Mouse (Mus musculus) small intestine, adult 2 months (tissue): ENCODE results near the gene Akt2. TPM values are rescaled to one million over a fixed set of nuclear protein-coding genes. Genes with fewer than 3 reads are reported as not detected.

Experiments used
- H3K27ac ChIP-seq: fragments of 200-500 bp; 2 replicates; pipeline ENCODE4 v1.5.1; 2012; ENCODE audit warnings: low read depth, low read length, control low read depth, inconsistent platforms; ENCODE audit not compliant: insufficient read depth
- H3K27me3 ChIP-seq: fragments of 200-500 bp; 2 replicates; pipeline ENCODE4 v1.6.1; 2012; ENCODE audit warnings: mild to moderate bottlenecking, moderate library complexity, low read length, inconsistent platforms; ENCODE audit not compliant: control insufficient read depth, insufficient read depth
- H3K36me3 ChIP-seq: fragments of 200-500 bp; 2 replicates; pipeline ENCODE4 v1.6.1; 2012; ENCODE audit warnings: mild to moderate bottlenecking, low read length, control low read depth, inconsistent platforms; ENCODE audit not compliant: control insufficient read depth, insufficient read depth
- H3K4me1 ChIP-seq: fragments of 200-500 bp; 2 replicates; pipeline ENCODE4 v1.6.1; 2012; ENCODE audit warnings: low read length, inconsistent platforms, mixed read lengths; ENCODE audit not compliant: control insufficient read depth, insufficient read depth, insufficient read length
- H3K4me3 ChIP-seq: fragments of 200-500 bp; 2 replicates; pipeline ENCODE4 v1.5.1; 2012; ENCODE audit warnings: low read depth, mild to moderate bottlenecking, control low read depth, inconsistent platforms, low read length, moderate library complexity
- CTCF ChIP-seq: fragments of 200-500 bp; IDR thresholded peaks from 2 replicates; pipeline ENCODE4 v1.5.1; 2012; ENCODE audit warnings: low read depth, mild to moderate bottlenecking, control low read depth, inconsistent platforms, low read length, moderate library complexity, mixed read lengths; ENCODE audit not compliant: insufficient replicate concordance, insufficient read length; ENCODE audit errors: extremely low read depth
- POLR2A ChIP-seq: fragments of 200-500 bp; IDR thresholded peaks from 2 replicates; pipeline ENCODE4 v1.6.1; 2012; ENCODE audit warnings: low read depth, mild to moderate bottlenecking, control low read depth, inconsistent platforms, low read length, moderate library complexity
- WGBS: fragments of 180-500 bp; shearing (Covaris S2); methylation state at CpG from one replicate; pipeline ENCODE4 v1.1.7; 2018; 5-methylcytosine and 5-hydroxymethylcytosine counted together
- polyA plus RNA-seq: library from polyadenylated mRNA; depleted of rRNA; stranded (reverse); fragments of >200 nt; gene quantifications from 2 replicates; pipeline ENCODE4 v1.2.3, GENCODE M21; 2012; rRNA removed

The Akt2 gene
- polyA plus RNA-seq, 1 experiment, result 34.1 TPM

DNA sequence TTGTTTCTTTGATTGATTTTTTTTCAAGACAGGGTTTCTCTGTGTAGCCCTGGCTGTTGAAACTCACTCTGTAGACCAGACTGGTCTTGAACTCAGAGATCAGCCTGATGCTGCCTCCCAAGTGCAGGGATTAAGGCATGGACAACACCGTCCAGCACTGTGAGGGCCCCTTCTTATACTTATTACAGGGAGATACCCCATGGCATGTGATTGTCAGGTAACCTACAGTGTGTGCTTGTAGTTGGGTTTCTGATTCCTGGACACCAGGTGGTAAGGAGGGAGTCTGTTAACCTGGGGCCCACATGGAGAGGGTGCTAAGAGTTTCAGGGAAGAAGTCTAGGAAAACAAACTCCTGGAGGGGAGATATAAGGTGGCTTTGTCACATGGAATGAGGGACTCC, 95.7 kb downstream of the Akt2 start:
- WGBS, result 89% methylated on average over 1 of the region's 1 CpGs
- TF ChIP-seq CTCF, result no peak
- no peak for TF ChIP-seq POLR2A
- no peaks in the 10 kb centered on the region for H3K36me3 ChIP-seq

DNA sequence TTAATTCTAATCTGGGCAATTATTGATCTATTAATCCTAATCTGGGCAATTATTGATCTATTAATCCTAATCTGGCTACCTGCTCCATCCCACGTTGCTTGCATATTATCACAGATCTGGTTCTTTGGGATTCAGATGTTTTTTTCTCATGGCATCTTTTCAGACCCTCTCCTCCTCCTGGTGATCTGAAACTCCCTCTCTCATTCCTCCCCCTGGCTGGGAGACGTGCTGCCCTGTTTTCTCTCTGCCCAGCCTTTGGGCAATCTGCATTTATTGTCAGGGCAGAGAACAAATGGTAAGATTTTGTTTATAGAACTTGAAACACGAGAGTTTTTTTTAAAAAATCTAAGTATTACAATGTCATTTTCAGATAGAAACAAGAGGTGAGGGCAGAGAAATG, 96.5 kb downstream of the Akt2 start:
- 52% methylated on average over 3 of the region's 3 CpGs for whole genome bisulfite sequencing
- no peak for TF ChIP-seq POLR2A
- TF ChIP-seq CTCF, result no peak
- no peak overlapping the region for H3K4me3 ChIP-seq

More for the DNA sequence above, 95.7 kb downstream of the Akt2 start:
- Histone ChIP-seq H3K4me1 (peaks cover 4% of the 10 kb centered on the region; the same call in 1 of the 2 replicates), H3K4me3 (no peak overlapping the region), H3K27ac (no peak overlapping the region), H3K27me3 (no peaks in the 10 kb centered on the region)

DNA sequence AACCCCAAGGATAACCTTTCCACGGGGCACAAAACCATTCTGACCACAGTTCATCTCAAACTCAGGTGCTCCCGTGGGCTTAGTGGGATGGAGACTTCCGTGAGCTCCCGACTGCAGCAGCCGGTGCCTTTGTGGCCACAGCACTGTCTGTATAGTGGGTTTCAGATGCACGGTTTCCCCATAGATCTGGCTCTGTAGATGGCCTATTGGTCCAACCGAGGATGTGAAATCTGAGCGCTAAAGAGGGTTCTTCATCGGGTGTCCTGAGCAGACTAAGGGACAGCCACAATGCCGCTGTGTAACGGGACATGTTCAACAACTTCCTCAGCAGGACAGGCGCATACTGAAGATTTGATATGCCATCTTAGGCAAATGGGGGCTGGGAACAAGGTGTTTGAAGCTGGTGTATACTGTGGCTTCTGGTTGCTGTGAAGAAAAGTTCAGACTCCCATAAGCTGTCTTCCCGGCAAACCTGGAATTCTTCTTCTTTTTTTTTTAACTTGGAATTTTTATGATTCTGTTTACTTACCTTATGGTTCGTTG, 97.0 kb downstream of the Akt2 start:
- Histone ChIP-seq H3K4me1 (peaks cover 4% of the 10 kb centered on the region; the same call in 1 of the 2 replicates), H3K27me3 (no peaks in the 10 kb centered on the region), H3K36me3 (no peaks in the 10 kb centered on the region), H3K4me3 (peak overlapping the region; percentile 5; the same call in 1 of the 2 replicates), H3K27ac (no peak overlapping the region)
- TF ChIP-seq POLR2A (no peak), CTCF (no peak)
- 15% methylated on average over 14 of the region's 14 CpGs for WGBS

More for the DNA sequence above, 96.5 kb downstream of the Akt2 start:
- Histone ChIP-seq H3K36me3 (no peaks in the 10 kb centered on the region), H3K27ac (no peak overlapping the region), H3K4me1 (peaks cover 4% of the 10 kb centered on the region; the same call in 1 of the 2 replicates), H3K27me3 (no peaks in the 10 kb centered on the region)

DNA sequence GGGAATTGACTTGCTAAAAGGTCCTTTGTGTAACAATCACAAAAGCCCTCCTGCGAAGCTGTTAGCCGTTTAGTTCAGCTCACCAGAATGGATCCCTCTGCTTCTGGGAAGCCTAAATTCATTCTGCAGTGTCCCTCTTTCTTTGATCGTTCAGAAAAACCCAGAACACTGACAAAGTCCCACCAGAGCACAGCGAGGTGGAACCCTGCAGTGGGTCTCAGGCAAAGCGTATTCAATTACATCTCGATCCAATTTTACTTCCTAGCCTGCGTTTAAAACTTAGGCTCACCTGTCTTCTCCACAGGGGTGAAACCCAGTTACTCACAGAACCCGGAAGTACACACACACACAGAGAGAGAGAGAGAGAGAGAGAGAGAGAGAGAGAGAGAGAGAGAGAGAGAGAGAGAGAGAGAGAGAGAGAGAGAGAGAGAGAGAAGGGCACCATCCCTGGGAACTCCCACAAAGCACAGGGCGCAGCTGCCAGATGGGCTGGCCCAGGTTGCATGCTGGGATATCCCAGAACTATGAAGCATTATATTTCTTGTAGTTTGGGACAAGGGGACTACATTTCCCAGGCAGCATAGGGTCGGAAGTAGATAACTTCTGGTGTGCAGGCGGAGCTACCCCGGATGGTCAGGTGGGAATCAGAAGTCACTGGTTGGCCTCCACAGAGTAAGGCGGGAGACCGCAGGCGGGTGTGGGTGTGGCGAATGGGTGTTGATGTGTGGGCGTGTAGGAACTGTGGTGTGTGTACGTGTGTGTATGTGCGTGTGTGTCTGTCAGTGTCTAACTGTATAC, 97.7 kb downstream of the Akt2 start, which contains the start of gene Zfp607b:
Zfp607b (plus strand) TSS at position 526 of the 798 bp plus-strand sequence.
- Histone ChIP-seq H3K27ac (peak within 1 kb of the TSS; percentile 24; the same call in 1 of the 2 replicates), H3K4me1 (peaks cover 4% of the 10 kb centered on the region; the same call in 1 of the 2 replicates), H3K36me3 (no peaks in the 10 kb centered on the region), H3K4me3 (peak within 1 kb of the TSS; percentile 60), H3K27me3 (no peaks in the 10 kb centered on the region)
- TF ChIP-seq CTCF, result no peak
- TF ChIP-seq POLR2A, result peak; percentile 17; the same call in 1 of the 2 replicates
- under 1% methylated on average over 19 of the region's 19 CpGs for WGBS

Other genes starting within 250 kb of the Akt2 start
- 62.1 and 115 TPM in 2 replicates for gene Shkbp1, start 235.5 kb upstream of the Akt2 start, polyA plus RNA-seq
- gene Gm20479, start 234.1 kb upstream of the Akt2 start, polyA plus RNA-seq, result not detected in 2 replicates
- gene Sptbn4, start 143.9 kb upstream of the Akt2 start, polyA plus RNA-seq, result 0.19 and 0.28 TPM in 2 replicates
- gene Blvrb, start 143.6 kb upstream of the Akt2 start, polyA plus RNA-seq, result 79.1 and 142 TPM in 2 replicates
- 5.3 and 12.8 TPM in 2 replicates for gene Sertad3, start 117.8 kb upstream of the Akt2 start, polyA plus RNA-seq
- gene Sertad1, start 104.6 kb upstream of the Akt2 start, polyA plus RNA-seq, result 47.2 and 156 TPM in 2 replicates
- gene Prx, start 92.2 kb upstream of the Akt2 start, polyA plus RNA-seq, result 0.37 and 0.68 TPM in 2 replicates
- 0.43 and 0.72 TPM in 2 replicates for gene Hipk4, start 68.3 kb upstream of the Akt2 start, polyA plus RNA-seq
- gene Pld3, start 38.3 kb upstream of the Akt2 start, polyA plus RNA-seq, result 72.2 and 75.6 TPM in 2 replicates
- 9.8 and 19.7 TPM in 2 replicates for gene 2310022A10Rik, start 38.3 kb upstream of the Akt2 start, polyA plus RNA-seq
- 0.15 and 0.22 TPM in 2 replicates for gene Ttc9b, start 62.4 kb downstream of the Akt2 start, polyA plus RNA-seq
- 11.1 and 16.8 TPM in 2 replicates for gene Map3k10, start 83.0 kb downstream of the Akt2 start, polyA plus RNA-seq
- gene Zfp607b, start 97.8 kb downstream of the Akt2 start, polyA plus RNA-seq, result 0.06 and 0.56 TPM in 2 replicates
- 0.18 and 0.38 TPM in 2 replicates for gene Zfp60, start 139.8 kb downstream of the Akt2 start, polyA plus RNA-seq
- 0.09 and 0.15 TPM in 2 replicates for gene Zfp626, start 215.6 kb downstream of the Akt2 start, polyA plus RNA-seq
- gene Zfp59, start 247.1 kb downstream of the Akt2 start, polyA plus RNA-seq, result 0.11 and 0.13 TPM in 2 replicates